Mouse (Mus musculus) stomach, postnatal 0 days (tissue): ENCODE data around the gene Nckipsd.

Experiments
- CTCF ChIP-seq: IDR thresholded peaks from 2 replicates; pipeline ENCODE4 v1.5.1; 2016; ENCODE audit warnings: antibody characterized with exemption, low read depth, mild to moderate bottlenecking, moderate library complexity
- EP300 ChIP-seq: optimal IDR thresholded peaks from 2 replicates; pipeline ENCODE3; 2016; ENCODE audit warnings: antibody characterized with exemption

DNA sequence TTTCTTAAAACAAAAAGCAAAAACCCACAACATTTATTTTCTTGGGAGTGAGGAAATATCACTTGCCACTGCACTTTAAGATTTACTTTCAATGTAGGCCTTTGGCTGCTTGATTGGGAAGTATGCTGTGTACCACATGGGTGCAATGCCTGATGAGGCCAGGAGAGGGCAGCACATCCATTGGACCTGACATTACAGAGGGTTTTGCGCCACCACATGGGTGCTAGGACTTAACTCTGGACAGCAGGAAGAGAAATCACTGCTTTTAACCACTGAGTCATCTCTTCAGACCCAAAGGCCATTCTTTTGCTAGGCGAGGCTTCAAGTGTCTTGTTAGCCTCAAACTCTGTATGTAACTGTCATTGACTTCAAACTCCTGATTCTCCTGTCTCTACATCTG, 48.4 kb upstream of the Nckipsd start:
- peak; percentile 83 for TF ChIP-seq CTCF
- TF ChIP-seq EP300 = no peak
